Mouse (Mus musculus) gastrocnemius, postnatal 4 days (tissue): ENCODE results near the gene Vmn1r90. TPM values are rescaled to one million over a fixed set of nuclear protein-coding genes. Genes with fewer than 3 reads are reported as not detected.
"Not testable (repeated sequence)": the region's sequence is repeated elsewhere in the genome, so short reads cannot be mapped to it uniquely, and the experiment has no call there.

ENCODE experiments used
- DNase-seq, 2 experiments: peaks; one replicate each; pipeline ENCODE4 v3.0.0; 2021 to 2022; ENCODE audit warnings: low spot score in 2 of 2, mixed read lengths in 2 of 2
- long read RNA-seq, 2 experiments: library from polyadenylated mRNA; stranded (forward); transcript quantifications; one replicate each; pipeline ENCODE4 v2.0.0; 2021
- total RNA-seq, 2 experiments: library from RNA; stranded (reverse); gene quantifications; 2 replicates each; pipeline ENCODE4 v1.2.3; 2021

Gene Vmn1r90
- under 1 TPM; 0.15 to 0.34 TPM for total RNA-seq
- long read RNA-seq, experiment 1: 0 reads
- long read RNA-seq, experiment 2: 0 reads

DNA sequence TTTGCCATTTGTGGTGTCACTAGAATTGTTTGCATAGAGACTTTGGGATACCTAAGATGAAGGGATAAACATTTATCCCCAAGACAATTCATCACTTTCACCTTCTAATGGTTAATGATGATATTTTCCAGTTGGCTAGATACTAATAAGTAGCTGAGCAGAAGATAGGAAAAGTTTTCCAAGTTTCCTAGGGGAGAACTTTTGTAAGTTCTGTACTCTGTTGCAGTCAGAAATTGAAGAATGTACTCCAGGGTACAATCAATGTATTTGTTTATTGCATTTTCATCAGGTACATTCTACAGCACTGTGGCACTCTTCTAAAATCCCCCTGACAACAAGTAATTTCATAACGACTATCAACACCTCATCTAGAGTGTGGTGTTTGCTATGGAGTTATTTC lies at the start of gene Vmn1r90:
TSS of gene Vmn1r90 (minus strand) at position 101 of the 400 bp plus-strand sequence.
- no peak for DNase-seq

DNA sequence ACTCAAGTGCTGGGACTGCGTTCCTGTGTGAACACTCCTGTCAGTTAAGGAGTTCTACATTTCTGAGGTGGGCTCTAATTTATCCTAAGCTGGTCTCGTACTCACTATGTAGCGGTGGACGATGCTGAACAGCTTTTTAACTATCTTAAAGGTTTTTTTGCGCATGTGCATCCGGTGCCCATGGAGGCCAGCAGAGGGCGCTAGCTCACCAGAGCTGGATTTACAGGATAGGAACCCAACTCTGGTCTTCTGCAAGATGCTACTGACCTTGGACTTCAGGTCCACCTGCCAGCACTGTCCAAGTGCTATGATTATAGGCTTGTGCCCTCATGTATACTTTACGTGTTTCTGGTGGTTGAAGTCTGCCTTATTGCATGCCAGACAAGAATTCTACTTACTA lies 29.7 kb upstream of the Vmn1r90 start:
- not testable (repeated sequence) for DNase-seq

DNA sequence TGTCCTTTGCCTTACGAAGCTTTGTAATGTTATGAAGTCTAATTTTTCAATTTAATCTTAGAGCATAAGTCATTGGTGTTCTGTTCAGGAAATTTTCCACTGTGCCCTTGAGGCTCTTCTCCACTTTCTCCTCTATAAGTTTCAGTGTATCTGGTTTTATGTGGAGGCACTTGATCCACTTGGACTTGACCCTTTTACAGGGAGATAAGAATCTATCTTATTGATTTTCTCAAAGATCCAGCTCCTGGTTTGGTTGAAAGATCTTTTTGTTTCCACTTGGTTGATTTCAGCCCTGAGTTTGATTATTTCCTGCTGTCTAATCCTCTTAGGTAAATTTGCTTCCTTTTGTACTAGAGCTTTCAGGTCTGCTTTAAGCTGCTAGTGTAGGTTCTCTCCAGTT lies 11.0 kb downstream of the Vmn1r90 start:
- DNase-seq: no peak

DNA sequence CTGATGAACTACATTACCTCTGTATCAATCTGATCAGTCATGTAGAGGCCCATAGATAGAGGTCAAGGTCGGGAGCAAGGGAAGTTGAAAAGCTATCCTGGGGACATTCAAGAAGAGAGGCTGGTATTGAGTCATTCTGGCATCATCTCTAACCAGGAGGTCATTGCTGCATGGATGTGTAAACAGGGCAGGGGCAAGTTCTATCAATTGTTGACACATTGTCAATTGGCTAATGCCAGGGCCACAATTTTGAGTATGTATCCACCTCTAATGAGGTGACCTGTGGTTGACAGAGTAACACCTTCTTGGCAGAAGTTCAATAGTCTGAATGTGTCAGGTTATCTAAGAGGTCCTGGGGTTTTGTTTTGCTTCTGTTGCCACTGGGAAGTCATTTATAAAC lies 38.0 kb downstream of the Vmn1r90 start:
- no peak for DNase-seq

DNA sequence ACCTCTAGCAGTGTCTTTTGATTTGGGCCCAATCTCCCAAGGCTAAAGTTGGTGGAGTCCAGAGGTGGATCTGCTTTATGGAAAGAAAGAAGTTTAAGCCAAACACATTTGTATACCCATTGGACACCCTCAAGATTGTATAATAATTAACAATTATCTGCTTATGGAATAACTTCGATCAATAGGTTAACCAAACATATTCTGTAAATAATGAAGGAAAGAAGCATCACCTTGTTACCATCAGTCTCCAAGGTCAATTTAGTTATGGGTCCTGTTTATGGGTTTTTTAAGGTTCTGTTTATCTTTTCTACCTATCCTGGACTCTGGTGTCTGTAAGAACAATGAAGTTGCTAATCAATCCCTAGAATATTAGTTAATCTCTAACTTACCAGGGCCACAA lies 40.7 kb downstream of the Vmn1r90 start:
- no peak for DNase-seq

DNA sequence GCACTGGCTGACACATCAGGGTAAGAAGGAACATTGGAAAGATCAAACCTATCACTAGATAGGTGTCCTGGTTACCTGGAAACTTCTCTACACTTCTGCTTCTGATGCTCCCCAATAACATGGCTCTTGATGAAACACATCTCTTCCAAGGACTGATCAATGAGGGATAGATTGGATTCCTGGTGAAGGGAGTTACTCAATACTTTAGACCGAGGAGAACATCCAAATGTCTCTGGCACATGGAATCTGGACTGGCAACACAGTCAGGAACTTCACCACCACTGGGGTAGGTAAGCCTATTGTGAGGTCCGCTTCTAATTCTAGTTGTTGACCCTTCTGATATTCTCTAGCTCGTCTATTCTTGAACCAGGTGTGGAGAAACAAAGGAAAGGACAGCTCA lies 45.0 kb downstream of the Vmn1r90 start:
- no peak for DNase-seq

Other genes with a start within 250 kb of the Vmn1r90 start
- not detected for gene Obox8, start 229.9 kb downstream of the Vmn1r90 start, total RNA-seq
- gene Sult2a8, start 116.7 kb downstream of the Vmn1r90 start, total RNA-seq: under 1 TPM in 1 of 2 experiments, not detected in 1; 0.34 TPM
- not detected for gene Sult2a7, start 69.3 kb downstream of the Vmn1r90 start, total RNA-seq
- not detected for gene Obox7, start 96.0 kb upstream of the Vmn1r90 start, total RNA-seq